Mouse (Mus musculus) right cerebral cortex, postnatal 10 days (tissue): Measurements from ENCODE around the gene Arhgef15.

ENCODE experiments used
- DNase-seq, 2 experiments: peaks; one replicate each; pipeline ENCODE4 v3.0.0; 2021; ENCODE audit warnings: low spot score in 2 of 2

Arhgef15 gene

GRCm38 (mm10) chr11:68924749-68925148 is 32.5 kb downstream of the Arhgef15 start:
- DNase-seq, result no peak

GRCm38 (mm10) chr11:68923191-68923590 is 34.1 kb downstream of the Arhgef15 start:
- DNase-seq, result no peak

- DNase-seq, result no peak
Measured at GRCm38 (mm10) chr11:68914566-68914965, 42.7 kb downstream of the Arhgef15 start.

- no peak for DNase-seq
Measured at GRCm38 (mm10) chr11:68911531-68912177, 45.6 kb downstream of the Arhgef15 start.

- no peak for DNase-seq
Measured at GRCm38 (mm10) chr11:68908846-68909503, 48.3 kb downstream of the Arhgef15 start.

- DNase-seq, result no peak
Measured at GRCm38 (mm10) chr11:68907251-68907650, 50.0 kb downstream of the Arhgef15 start.

GRCm38 (mm10) chr11:68906461-68906790 is 50.9 kb downstream of the Arhgef15 start:
- DNase-seq, result peak; percentile 41 to 53

- no peak for DNase-seq
Measured at GRCm38 (mm10) chr11:68905665-68906460, 51.4 kb downstream of the Arhgef15 start.

GRCm38 (mm10) chr11:68905138-68905531 is 52.1 kb downstream of the Arhgef15 start:
- DNase-seq, result no peak

- DNase-seq, result peak; percentile 81 to 84
Measured at GRCm38 (mm10) chr11:68904375-68905137, 52.7 kb downstream of the Arhgef15 start.

GRCm38 (mm10) chr11:68903775-68904174 is 53.5 kb downstream of the Arhgef15 start:
- DNase-seq, result no peak

GRCm38 (mm10) chr11:68902823-68903222 is 54.5 kb downstream of the Arhgef15 start:
- DNase-seq, result no peak

- DNase-seq, result no peak
Measured at GRCm38 (mm10) chr11:68902367-68902766, 54.9 kb downstream of the Arhgef15 start.

GRCm38 (mm10) chr11:68902047-68902364 is 55.3 kb downstream of the Arhgef15 start:
- DNase-seq, result no peak

GRCm38 (mm10) chr11:68901351-68902046 is 55.8 kb downstream of the Arhgef15 start, which contains the start of gene Rpl26:
Rpl26 (plus strand) TSS chr11:68901583.
- peak; percentile 99 to 100 for DNase-seq

GRCm38 (mm10) chr11:68900519-68901350 is 56.5 kb downstream of the Arhgef15 start:
- DNase-seq, result no peak

GRCm38 (mm10) chr11:68899815-68900214 is 57.5 kb downstream of the Arhgef15 start:
- DNase-seq, result no peak

GRCm38 (mm10) chr11:68898790-68899189 is 58.5 kb downstream of the Arhgef15 start:
- DNase-seq, result no peak

- no peak for DNase-seq
Measured at GRCm38 (mm10) chr11:68897838-68898237, 59.4 kb downstream of the Arhgef15 start.

- DNase-seq, result peak in 1 of 2 experiments; percentile 34
Measured at GRCm38 (mm10) chr11:68897120-68897519, 60.2 kb downstream of the Arhgef15 start.

GRCm38 (mm10) chr11:68896247-68896646 is 61.0 kb downstream of the Arhgef15 start:
- no peak for DNase-seq
